Mouse (Mus musculus) CD4-positive, CD25-positive, alpha-beta regulatory T cell, adult 9 weeks (primary cell): Measurements from ENCODE around the gene Ksr2. TPM values are rescaled to one million over a fixed set of nuclear protein-coding genes. Genes with fewer than 3 reads are reported as not detected.

Source experiments
- polyA plus RNA-seq: library from polyadenylated mRNA; unstranded; fragments of 100-300 nt; shearing (Covaris generic); gene quantifications from one replicate; pipeline ENCODE4 v1.2.1, GENCODE M21; 2017

Ksr2 gene
- 1.6 TPM for polyA plus RNA-seq

GRCm38 (mm10) chr5:117413507-117414501 lies at the start of gene Ksr2:
Gene Ksr2, plus strand, starts transcription at chr5:117414000.

DNA sequence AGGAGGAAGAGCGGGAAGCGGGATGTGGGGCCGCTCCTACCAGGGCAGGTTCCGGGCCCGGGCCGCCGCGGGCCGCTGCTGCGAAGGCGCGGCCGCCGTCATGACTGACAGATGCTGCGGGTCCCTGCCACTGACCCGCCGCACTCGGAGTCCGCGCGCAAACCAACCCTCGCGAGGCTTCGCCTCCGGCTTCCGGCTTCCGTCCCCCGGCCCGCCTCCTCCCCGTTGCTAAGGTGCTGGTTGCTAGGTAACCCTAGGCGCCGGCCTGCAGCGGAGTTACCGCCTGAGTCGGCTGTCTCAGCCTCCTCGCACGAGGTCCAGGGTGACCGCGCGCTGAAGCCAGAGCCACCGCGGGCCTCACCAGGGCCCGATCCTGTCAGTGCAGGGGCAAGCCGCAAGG lies 24.9 kb upstream of the Ksr2 start, which contains the start of gene Rfc5:
Gene Rfc5, minus strand, starts transcription at position 171 of the 400 bp plus-strand sequence.

GRCm38 (mm10) chr5:117780681-117781080 lies 366.9 kb downstream of the Ksr2 start, which contains the start of gene Nos1:
Gene Nos1, plus strand, starts transcription at chr5:117781032.

Other genes starting within 250 kb of the Ksr2 start
- 297 TPM for gene Pebp1, start 126.4 kb upstream of the Ksr2 start, polyA plus RNA-seq
- gene Vsig10, start 94.9 kb upstream of the Ksr2 start, polyA plus RNA-seq = 9.4 TPM
- 7.7 TPM for gene Wsb2, start 56.7 kb upstream of the Ksr2 start, polyA plus RNA-seq
- 25.5 TPM for gene Rfc5, start 25.0 kb upstream of the Ksr2 start, polyA plus RNA-seq